Mouse (Mus musculus) liver, adult 2 months (tissue): Measurements from ENCODE around the gene Cct8l1.

ENCODE experiments used
- CTCF ChIP-seq: fragments of 200-500 bp; IDR thresholded peaks from 2 replicates; pipeline ENCODE4 v1.5.1; 2011; ENCODE audit warnings: low read depth, low read length, control low read depth
- POLR2A ChIP-seq: fragments of 200-500 bp; IDR thresholded peaks from 2 replicates; pipeline ENCODE4 v1.6.1; 2011; ENCODE audit warnings: low read length, control low read depth; ENCODE audit not compliant: insufficient read depth; ENCODE audit errors: extremely low read depth

GRCm38 (mm10) chr5:25530629-25531028 lies 14.8 kb downstream of the Cct8l1 start:
- TF ChIP-seq CTCF (no peak), POLR2A (no peak)
